Mouse (Mus musculus) thymus, adult 2 months (tissue): ENCODE measurements around the gene Dlx6.

Experiments
- CTCF ChIP-seq: fragments of 200-500 bp; IDR thresholded peaks from 2 replicates; pipeline ENCODE4 v1.5.1; 2012; ENCODE audit warnings: mild to moderate bottlenecking, control low read depth, low read length, moderate library complexity, borderline replicate concordance; ENCODE audit not compliant: control insufficient read depth, poor library complexity, insufficient read depth; ENCODE audit errors: extremely low read depth
- POLR2A ChIP-seq: fragments of 200-500 bp; IDR thresholded peaks from 2 replicates; pipeline ENCODE4 v1.6.1; 2012; ENCODE audit warnings: mild to moderate bottlenecking, low read length, control low read depth, moderate library complexity; ENCODE audit not compliant: control insufficient read depth, poor library complexity, insufficient read depth; ENCODE audit errors: extremely low read depth

GRCm38 (mm10) chr6:6867031-6867430, 3.9 kb downstream of the Dlx6 start:
- TF ChIP-seq POLR2A (no peak), CTCF (no peak)
